Mouse (Mus musculus) limb, embryonic 14.5 days (tissue): ENCODE results near the gene Iqcn. TPM values are rescaled to one million over a fixed set of nuclear protein-coding genes. Genes with fewer than 3 reads are reported as not detected.

Experiments
- ATAC-seq: fragments of 200-750 bp; cut with Nextera tagmentation; 2 replicates; pipeline ENCODE4 v1.8.0; 2017; ENCODE audit warnings: low read depth, moderate number of reproducible peaks, moderate TSS enrichment; ENCODE audit not compliant: low FRiP score
- DNase-seq: peaks from one replicate; pipeline ENCODE4 v3.0.0-alpha.2; 2015; ENCODE audit warnings: low spot score
- H3K27ac ChIP-seq: fragments of 300-500 bp; sonication (generic); replicated peaks from 2 replicates; pipeline ENCODE4 v1.5.1; 2014; ENCODE audit warnings: low read depth, mild to moderate bottlenecking, low read length, moderate library complexity, mixed read lengths
- H3K27me3 ChIP-seq: fragments of 300-500 bp; sonication (generic); 2 replicates; pipeline ENCODE4 v1.6.1; 2014; ENCODE audit warnings: low read length, mixed read lengths; ENCODE audit not compliant: control insufficient read depth, insufficient read depth
- H3K36me3 ChIP-seq: fragments of 300-500 bp; sonication (generic); 2 replicates; pipeline ENCODE4 v1.6.1; 2014; ENCODE audit warnings: mild to moderate bottlenecking, low read length, moderate library complexity, mixed read lengths; ENCODE audit not compliant: control insufficient read depth, insufficient read depth
- H3K4me1 ChIP-seq: fragments of 300-500 bp; sonication (generic); 2 replicates; pipeline ENCODE4 v1.6.1; 2014; ENCODE audit warnings: antibody characterized with exemption, low read length, mixed read lengths; ENCODE audit not compliant: control insufficient read depth, insufficient read depth
- H3K4me2 ChIP-seq: fragments of 300-500 bp; sonication (generic); replicated peaks from 2 replicates; pipeline ENCODE4 v1.6.1; 2014; ENCODE audit warnings: low read depth, mild to moderate bottlenecking, low read length, moderate library complexity; ENCODE audit not compliant: severe bottlenecking
- H3K4me3 ChIP-seq: fragments of 300-500 bp; sonication (generic); replicated peaks from 2 replicates; pipeline ENCODE4 v1.5.1; 2014; ENCODE audit warnings: low read length
- H3K9ac ChIP-seq: fragments of 300-500 bp; sonication (generic); 2 replicates; pipeline ENCODE4 v1.6.1; 2014; ENCODE audit warnings: mild to moderate bottlenecking, low read depth, low read length, moderate library complexity; ENCODE audit not compliant: severe bottlenecking
- H3K9me3 ChIP-seq: fragments of 300-500 bp; sonication (generic); 2 replicates; pipeline ENCODE4 v1.6.1; 2016; ENCODE audit warnings: low read length; ENCODE audit not compliant: control insufficient read depth
- POLR2A ChIP-seq: fragments of 200-500 bp; IDR thresholded peaks from 2 replicates; pipeline ENCODE4 v1.8.0; 2012; ENCODE audit warnings: inconsistent platforms, mild to moderate bottlenecking, moderate library complexity, borderline replicate concordance; ENCODE audit not compliant: insufficient read depth, insufficient read length; ENCODE audit errors: extremely low read depth
- WGBS: fragments of 180-500 bp; shearing (Covaris S2); extraction: QIAGEN DNeasy Blood & Tissue Kit; methylation state at CpG from one replicate; pipeline ENCODE4 v1.1.7; 2014; 5-methylcytosine and 5-hydroxymethylcytosine counted together
- polyA plus RNA-seq, 2 experiments: library from polyadenylated mRNA; depleted of rRNA in 1 of 2; stranded (reverse) in 1 of 2; unstranded in 1 of 2; fragments of >200 nt; fragmentation: Nextera tagmentation in 1 of 2; extraction: Ambion mirVana in 1 of 2; gene quantifications; 2 replicates each; pipeline versions ENCODE4 v1.2.1 to v1.2.3; 2012 to 2014

The Iqcn gene
- polyA plus RNA-seq, 2 experiments = 0.04 to 0.10 TPM

DNA sequence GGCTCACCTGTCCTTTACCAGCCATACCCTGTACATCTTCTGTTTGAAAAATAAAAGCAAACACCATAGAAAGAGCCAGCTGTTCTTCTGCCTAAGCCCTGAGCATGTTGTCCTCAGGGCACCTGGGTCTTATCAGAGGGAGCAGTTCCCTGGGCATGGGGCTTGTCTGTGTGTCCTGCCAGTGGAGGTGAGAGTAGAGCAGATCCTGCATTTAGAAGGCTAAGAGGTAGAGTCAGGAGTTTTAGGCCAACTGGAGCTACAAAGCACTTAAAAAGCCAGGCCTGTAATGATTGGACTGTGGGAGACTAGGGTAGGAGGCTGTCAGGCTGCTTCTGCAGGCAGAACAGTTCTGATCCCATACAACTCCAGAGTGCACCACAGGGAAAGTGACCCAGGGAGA, 24.6 kb upstream of the Iqcn start:
- Histone ChIP-seq H3K27ac (no peak overlapping the region), H3K9me3 (no peaks in the 10 kb centered on the region), H3K4me1 (peaks cover 15% of the 10 kb centered on the region), H3K9ac (no peak overlapping the region), H3K4me2 (no peak overlapping the region), H3K27me3 (no peaks in the 10 kb centered on the region), H3K36me3 (peaks cover 22% of the 10 kb centered on the region), H3K4me3 (no peak overlapping the region)
- ATAC-seq = no peak
- DNase-seq = no peak
- TF ChIP-seq POLR2A = no peak

DNA sequence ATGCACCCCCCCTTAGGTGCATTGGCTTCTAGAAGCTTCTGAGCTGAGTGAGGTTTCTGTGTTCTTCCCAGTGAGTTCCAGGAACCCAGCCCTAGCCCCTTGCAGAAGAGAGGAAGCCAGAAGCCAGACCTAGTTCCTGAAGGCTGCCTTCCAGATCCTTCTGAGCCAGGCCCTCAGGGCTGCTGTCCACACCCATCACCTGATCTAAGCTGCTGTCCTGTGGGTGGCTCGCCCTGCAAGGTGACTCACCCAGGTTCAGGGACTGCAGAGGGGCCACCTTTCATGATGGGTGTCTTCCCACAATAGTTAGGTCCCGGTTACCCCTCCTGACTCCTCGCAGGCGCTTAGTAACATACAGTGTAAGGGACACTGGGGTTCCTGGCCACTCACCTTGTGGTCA, 23.9 kb upstream of the Iqcn start:
- H3K36me3 ChIP-seq = peaks cover 22% of the 10 kb centered on the region
- H3K27ac ChIP-seq = no peak overlapping the region
- no peak for TF ChIP-seq POLR2A
- H3K4me2 ChIP-seq = no peak overlapping the region
- H3K4me3 ChIP-seq = no peak overlapping the region
- ATAC-seq (no peak), DNase-seq (no peak)
- WGBS = 97% methylated on average over 4 of the region's 4 CpGs
- H3K9ac ChIP-seq = no peak overlapping the region
- peaks cover 8% of the 10 kb centered on the region; the same call in 1 of the 2 replicates for H3K4me1 ChIP-seq
- H3K27me3 ChIP-seq = no peaks in the 10 kb centered on the region
- H3K9me3 ChIP-seq = no peaks in the 10 kb centered on the region

DNA sequence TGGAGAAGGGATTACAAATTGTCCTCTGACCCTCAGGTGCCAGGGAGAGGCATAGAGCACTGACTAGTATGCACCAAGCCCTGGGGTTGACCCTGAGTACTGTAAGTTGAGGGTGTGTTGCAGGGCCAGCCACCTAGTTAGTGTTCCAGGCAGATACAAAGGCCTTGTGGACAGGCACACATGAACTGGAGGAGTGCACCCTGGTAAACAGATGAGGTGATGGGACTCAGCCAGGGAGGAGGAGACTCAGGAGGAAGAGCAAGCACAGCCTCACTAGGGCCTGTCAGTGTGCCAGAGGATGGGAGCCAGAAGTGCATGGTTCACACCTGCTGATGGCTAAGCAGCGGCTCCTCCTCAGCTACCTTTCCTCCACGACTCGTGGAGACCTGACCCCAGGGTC, 23.2 kb upstream of the Iqcn start:
- TF ChIP-seq POLR2A = no peak
- 74% methylated on average over 3 of the region's 3 CpGs for WGBS
- Histone ChIP-seq H3K36me3 (peaks cover 22% of the 10 kb centered on the region), H3K4me1 (peaks cover 6% of the 10 kb centered on the region; the same call in 1 of the 2 replicates), H3K4me2 (no peak overlapping the region), H3K4me3 (no peak overlapping the region), H3K9ac (no peak overlapping the region), H3K27me3 (no peaks in the 10 kb centered on the region), H3K27ac (no peak overlapping the region), H3K9me3 (no peaks in the 10 kb centered on the region)
- DNase-seq = no peak
- no peak for ATAC-seq

DNA sequence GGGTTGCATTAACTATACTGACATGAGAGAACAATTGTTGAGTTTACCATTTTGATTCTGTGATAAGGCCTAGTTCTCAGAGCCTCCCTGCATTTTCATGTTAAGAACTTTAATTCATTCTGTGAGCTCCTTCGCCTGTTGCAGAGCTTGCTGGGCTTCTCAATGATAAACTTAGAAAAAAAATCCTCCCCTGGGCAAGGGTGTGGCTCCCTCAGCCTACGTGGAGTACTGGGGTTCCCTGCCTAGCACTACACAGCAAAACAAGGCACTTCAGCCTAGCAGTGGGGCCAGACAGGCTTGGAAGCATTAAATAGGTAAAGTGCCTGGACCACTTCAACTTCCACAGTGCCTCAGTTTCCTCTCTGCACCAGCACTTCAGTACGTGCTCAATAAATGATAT, 21.8 kb upstream of the Iqcn start:
- no peaks in the 10 kb centered on the region for H3K9me3 ChIP-seq
- TF ChIP-seq POLR2A = no peak
- peaks cover 6% of the 10 kb centered on the region; the same call in 1 of the 2 replicates for H3K4me1 ChIP-seq
- no peak overlapping the region for H3K9ac ChIP-seq
- no peak overlapping the region for H3K4me2 ChIP-seq
- H3K4me3 ChIP-seq = no peak overlapping the region
- WGBS = 68% methylated on average over 3 of the region's 3 CpGs
- H3K27me3 ChIP-seq = no peaks in the 10 kb centered on the region
- DNase-seq = no peak
- no peak for ATAC-seq
- no peak overlapping the region for H3K27ac ChIP-seq
- peaks cover 22% of the 10 kb centered on the region for H3K36me3 ChIP-seq

DNA sequence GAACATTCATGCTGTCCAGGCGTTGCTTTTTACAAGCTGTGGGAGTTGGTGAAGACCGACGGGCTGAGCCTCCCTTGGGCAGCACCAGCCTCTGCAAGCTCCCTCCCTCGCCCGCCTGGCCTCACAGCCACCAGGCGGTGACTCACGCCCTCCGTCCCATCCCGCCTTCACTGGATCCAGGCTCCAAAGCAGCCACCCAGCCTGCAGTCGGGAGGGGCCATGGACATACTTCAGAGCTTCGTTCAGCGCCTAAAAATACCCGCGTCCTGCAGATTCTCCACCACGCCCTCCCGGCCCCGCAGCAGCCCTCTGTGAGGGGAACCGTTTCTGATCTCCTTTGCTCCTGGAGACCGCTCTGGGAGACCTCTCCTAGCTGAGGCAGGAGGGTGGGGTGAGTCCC, 21.1 kb upstream of the Iqcn start:
- Histone ChIP-seq H3K36me3 (peaks cover 22% of the 10 kb centered on the region), H3K9me3 (no peaks in the 10 kb centered on the region), H3K4me2 (peak overlapping the region; percentile 34), H3K27me3 (no peaks in the 10 kb centered on the region), H3K27ac (no peak overlapping the region), H3K4me3 (no peak overlapping the region), H3K4me1 (peaks cover 6% of the 10 kb centered on the region; the same call in 1 of the 2 replicates), H3K9ac (peak overlapping the region; percentile 45)
- 9% methylated on average over 19 of the region's 19 CpGs for WGBS
- TF ChIP-seq POLR2A = no peak
- peak; percentile 56 for DNase-seq
- ATAC-seq = peak; percentile 52; the same call in 1 of the 2 replicates

DNA sequence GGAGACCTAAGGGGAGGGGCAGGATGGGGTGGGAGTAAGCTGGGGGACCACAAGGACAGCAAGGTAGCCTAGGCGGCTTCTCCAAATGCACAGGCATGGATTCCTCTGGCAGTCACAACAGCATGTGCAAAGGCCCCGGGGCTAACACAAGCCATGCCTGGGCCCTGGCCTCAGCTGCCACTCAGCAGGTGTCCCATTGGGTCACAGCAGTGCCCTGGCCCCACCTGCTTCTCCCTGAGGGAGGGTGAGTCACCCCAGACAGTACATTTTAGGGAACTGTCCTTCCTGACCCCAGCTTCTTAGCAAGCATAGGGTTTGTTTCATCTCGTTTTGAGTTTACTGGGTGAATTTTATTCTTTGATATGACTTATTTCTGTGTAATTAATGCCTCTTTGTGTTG, 20.6 kb upstream of the Iqcn start:
- peaks cover 6% of the 10 kb centered on the region; the same call in 1 of the 2 replicates for H3K4me1 ChIP-seq
- 60% methylated on average over 3 of the region's 3 CpGs for WGBS
- TF ChIP-seq POLR2A = no peak
- H3K27ac ChIP-seq = no peak overlapping the region
- no peak for ATAC-seq
- peaks cover 19% of the 10 kb centered on the region for H3K36me3 ChIP-seq
- H3K4me3 ChIP-seq = no peak overlapping the region
- H3K9ac ChIP-seq = no peak overlapping the region
- no peaks in the 10 kb centered on the region for H3K27me3 ChIP-seq
- peak overlapping the region; percentile 34 for H3K4me2 ChIP-seq
- no peak for DNase-seq
- H3K9me3 ChIP-seq = no peaks in the 10 kb centered on the region
